Mouse (Mus musculus): ENCODE measurements around the gene Gm28047.

Gm28047 gene

DNA sequence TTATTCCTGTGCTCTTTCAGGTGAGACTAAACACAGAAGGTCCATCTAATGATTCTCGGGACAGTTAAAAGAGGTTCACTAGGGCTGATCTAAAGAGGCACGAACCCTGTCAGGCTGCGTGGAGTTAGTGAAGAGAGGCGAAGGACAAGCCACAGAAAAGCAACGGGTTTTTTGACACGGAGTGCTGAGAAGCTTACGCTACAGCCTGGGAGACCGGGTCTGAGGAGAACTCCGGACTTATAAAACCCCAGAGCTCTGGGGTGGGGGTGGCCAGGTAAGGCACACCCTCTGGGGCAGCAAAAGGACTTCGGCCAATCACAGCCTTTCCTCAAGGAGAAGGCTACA lies 107.3 kb downstream of the Gm28047 start:
- no peak for DNase-seq (ENCODE audit: extremely low read depth, low read depth, low spot score)

DNA sequence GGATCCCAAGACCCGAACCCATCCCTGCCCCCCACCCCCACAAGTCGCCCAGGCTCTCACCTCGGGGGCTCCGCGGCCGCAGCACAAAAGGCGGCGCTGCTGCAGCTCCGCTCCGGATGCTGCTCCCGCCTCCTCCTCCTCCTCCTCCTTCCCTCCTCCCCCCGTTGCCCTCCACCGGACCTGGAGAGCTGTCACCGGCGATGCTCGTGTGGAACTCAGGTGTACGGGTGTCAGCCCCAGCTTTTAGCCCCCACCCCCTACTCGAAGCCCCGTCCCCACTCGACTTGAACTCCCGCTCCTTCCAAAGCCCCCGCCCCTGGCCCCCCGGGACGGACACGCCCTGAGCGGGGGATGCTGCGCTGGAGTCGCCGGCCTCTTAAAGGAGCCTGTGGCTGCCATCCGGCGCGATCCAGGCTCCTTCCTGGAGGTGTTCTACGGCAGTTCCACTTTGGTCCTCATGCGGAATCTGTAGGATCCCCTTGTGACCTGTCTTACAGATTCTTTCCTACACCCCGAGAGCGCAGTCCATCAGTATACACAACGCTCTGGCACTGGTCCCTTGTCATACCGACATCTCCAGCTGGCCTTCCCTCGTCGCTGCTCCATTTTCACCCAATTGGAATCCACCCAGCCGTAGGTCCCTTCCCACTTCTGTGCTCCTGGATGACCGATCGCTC lies 108.0 kb downstream of the Gm28047 start, which contains the start of gene Map3k12:
Gene Map3k12, minus strand, starts transcription at position 337 of the 677 bp plus-strand sequence.
- DNase-seq (ENCODE audit: extremely low read depth, low read depth, low spot score), result no peak

DNA sequence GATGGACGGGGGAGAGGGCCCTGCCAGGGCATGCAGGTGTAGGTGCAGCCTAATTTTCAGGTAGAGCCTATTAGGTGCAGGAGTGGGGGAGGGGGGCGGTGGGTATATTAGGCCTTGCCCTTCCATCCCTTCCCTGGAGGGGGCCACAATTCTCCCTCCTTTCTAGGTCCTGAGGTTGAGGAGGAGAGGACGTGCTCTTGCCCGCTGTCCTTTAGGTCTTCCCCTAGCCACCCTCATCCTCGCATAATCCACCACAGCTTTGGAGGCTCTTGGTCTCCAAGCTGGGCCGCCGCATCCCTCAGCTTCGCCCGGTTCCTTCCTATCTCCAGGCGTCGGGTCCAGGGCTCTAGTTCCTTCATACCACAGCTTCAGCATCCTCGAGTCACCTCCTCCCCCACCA lies 108.6 kb downstream of the Gm28047 start:
- no peak for DNase-seq (ENCODE audit: extremely low read depth, low read depth, low spot score)

DNA sequence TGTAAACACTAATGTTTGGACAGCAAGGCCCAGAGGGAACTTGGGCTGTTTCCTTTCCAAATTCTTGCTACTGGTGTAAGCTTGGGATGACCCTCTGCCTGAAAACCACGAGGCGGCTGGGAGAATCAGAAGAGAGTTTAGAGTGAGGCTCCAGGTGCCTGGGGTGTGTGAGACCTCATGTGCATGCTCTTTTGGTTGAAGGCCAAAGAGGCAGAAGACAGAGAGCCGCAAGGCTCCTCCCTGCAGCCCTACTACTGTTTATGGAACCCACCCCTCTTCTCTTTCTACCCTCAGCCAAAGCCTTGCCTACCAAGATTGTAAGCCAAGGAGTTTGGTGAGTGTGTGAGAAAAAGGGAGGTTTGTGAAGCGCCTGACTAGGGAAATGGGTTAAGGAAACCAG lies 109.1 kb downstream of the Gm28047 start:
- no peak for DNase-seq (ENCODE audit: extremely low read depth, low read depth, low spot score)

DNA sequence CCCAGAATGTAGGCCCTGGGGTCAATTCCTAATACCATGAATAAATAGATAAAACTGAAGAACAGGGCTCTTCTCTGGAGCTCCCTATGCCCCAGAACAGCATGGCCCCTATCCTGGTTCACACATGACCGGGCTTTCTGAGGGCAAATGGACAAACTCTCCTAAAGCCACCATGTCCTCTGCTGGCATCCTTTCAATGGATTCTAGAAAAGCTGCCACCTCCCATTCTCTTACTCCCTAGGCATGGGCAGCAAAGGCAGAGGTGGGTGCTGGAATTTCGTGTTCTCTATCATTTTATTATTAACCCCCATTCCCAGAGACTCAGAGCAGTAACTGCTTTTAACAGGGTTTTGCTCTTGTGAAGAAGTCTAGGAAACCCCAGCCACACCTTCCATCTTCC lies 109.6 kb downstream of the Gm28047 start:
- no peak for DNase-seq (ENCODE audit: extremely low read depth, low read depth, low spot score)

DNA sequence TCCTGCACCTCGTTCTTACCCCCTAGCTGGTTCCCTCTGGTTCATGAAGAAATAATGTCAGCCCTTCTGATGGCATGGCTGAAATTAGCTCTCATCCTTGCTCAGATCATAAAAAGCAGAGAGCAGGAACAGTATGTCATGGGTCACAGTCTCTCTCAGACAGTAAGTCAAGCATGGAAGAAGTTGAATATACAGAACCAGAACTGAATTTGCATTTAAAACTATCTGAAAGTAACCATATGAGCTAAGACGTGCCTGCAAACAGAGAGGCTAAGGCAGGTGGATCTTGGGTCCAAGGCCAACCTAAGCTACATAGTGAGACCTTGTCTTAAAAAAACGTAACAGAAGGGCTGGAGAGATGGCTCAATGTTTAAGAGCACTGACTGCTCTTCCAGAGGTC lies 111.9 kb downstream of the Gm28047 start:
- no peak for DNase-seq (ENCODE audit: extremely low read depth, low read depth, low spot score)

DNA sequence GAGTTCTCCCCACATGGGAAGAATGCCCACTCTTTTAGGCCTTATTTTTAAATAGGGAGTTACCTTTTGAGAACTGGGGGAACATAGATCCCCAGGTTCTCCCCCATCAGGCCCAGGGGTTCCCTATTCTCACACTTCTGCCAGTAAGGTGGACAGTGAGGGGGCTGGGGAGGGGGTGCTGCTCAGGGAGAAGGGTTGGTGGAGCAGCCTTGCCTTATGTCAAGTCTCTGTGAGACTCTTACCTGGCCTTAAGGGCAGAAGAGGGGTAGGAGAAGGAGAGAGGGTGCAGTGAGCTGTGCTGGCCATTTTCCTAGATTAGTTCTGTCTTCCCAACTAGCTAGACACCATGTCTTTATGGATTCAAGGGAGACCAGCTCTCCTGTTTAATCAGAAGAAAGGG lies 112.4 kb downstream of the Gm28047 start:
- no peak for DNase-seq (ENCODE audit: extremely low read depth, low read depth, low spot score)

DNA sequence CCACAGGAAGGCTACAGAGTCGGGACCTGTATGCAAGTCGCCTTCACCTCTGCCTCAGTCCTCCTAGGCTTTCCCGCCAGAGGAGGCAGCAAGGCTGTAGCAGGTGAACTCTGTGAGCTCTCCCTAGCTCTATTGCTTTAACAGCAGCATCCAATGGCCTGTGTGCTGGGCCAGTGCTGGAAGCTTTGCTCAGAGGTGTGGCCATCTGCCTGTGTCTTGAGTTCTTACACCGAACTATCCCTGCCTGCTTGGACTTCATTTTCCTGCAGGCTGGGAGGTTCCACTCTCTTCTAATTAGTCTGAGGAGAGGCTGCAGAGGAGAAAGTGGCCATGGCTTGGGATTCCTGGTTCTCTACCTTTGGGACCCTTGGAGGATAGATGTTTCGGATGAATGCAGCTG lies 112.9 kb downstream of the Gm28047 start:
- DNase-seq (ENCODE audit: extremely low read depth, low read depth, low spot score), result no peak

DNA sequence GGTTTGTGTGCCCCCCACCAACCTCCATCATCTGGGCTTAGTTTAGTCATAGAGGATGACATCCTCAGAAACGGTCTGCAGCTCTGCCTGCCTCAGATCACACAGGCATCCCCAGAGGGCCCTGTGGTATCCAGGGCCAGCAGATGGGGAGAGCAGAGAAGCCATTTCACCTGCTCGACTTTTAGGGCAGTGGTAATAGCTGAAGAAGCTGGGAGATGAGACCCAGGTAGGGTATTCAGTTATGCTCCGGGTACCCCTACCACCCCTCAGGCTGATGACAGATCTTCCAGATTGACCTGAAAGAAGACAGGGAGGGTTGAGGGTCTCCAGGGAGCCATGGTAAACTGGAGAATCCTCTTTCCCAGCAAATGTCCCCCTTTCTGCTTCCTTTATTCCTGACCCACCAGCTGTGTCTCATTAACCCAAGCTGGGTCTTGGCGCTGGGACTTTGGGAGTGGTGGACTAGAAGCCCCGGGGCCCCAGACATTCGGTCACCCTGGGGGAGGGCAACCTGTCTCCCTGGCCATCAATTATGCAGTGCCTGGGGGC lies 113.5 kb downstream of the Gm28047 start:
- DNase-seq (ENCODE audit: extremely low read depth, low read depth, low spot score), result no peak

DNA sequence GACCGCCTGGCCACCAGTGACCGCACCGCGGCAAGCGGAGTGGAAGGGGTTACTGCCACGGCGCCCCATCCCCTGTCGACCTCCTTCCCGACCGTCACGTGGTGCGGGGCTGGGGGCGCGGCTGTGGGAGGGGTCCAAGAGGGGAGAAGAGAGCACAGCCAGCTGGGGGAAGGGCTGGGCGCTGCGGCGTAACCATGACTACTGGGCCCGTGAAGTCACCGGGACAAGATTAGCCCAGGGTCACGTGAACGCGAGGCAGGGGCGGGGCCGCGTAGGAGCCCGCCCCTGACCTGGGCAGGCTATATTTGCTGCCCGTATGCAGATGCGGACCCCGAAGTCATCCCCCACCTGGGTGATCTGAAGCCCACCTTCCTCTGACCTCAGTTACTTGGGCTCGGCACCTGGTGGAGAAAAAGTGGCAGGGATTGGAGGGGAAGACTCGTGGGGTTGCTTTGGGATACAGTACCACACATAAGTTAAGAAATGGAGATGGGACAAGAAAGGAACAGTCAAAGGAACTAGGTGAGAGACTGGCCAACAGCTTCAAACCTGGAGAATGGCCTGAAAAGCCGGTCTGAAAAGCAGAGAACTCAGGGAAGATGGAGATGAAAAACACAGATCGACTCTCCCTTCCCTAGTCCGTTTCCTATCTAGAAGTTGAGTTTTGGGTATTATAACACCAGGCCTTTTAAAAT lies 114.1 kb downstream of the Gm28047 start:
- no peak for DNase-seq (ENCODE audit: extremely low read depth, low read depth, low spot score)

DNA sequence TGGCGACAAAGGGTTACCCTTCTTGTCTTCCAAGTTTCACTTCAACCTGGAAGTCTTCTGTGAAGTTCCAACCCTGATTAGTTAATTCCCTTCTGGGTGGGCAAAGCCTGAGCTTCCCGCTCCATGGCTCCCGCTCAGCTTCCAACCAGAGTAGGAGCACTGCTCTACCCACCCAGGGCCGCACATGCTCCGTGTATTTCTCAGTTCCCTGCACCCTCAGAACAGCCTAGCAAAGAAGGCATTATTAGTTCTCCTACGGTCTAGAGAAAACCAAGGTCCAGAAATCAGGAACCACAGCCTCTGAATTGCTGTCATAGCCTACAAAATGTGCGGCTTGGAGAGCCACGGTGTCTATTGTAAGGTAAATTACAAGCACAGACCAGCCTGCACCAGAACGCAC lies 114.8 kb downstream of the Gm28047 start:
- no peak for DNase-seq (ENCODE audit: extremely low read depth, low read depth, low spot score)

DNA sequence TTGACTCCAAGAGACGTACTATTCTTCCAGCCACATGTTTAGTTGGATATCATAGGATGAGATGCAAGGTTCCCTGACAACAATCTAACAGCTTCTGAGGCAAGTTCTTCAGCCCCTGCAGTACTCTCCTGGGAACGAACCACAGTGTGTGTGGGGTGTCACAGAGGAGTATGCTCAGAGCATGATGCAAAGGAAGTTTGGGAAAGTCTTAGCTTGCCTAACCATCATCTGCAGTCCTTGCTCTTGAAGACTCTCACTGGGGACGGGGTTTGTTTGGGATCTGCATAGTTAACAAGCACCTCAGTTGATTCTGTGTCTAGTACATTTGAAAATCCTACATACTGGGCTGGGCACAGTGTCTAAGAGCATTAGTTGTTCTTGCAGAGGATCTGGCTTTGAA lies 116.5 kb downstream of the Gm28047 start:
- no peak for DNase-seq (ENCODE audit: extremely low read depth, low read depth, low spot score)

DNA sequence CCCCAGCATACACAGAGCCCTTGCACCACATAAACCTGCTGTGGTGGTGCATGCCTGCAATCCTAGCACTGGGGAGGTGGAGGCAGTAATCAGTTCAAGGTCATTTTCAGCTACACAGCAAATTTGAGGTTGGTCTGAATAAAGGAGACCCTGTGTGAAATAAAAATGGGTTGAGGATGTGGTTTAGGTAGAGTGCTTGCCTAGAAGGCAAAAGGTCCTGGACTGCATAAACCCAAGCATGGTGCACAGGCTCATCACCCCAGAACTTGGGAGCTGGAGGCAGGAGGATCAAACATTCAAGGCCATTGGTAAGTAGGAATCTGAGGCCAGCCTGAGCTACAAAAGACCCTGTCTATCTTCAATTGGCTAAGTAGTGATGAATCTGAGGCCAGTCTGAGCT lies 117.3 kb downstream of the Gm28047 start:
- no peak for DNase-seq (ENCODE audit: extremely low read depth, low read depth, low spot score)

DNA sequence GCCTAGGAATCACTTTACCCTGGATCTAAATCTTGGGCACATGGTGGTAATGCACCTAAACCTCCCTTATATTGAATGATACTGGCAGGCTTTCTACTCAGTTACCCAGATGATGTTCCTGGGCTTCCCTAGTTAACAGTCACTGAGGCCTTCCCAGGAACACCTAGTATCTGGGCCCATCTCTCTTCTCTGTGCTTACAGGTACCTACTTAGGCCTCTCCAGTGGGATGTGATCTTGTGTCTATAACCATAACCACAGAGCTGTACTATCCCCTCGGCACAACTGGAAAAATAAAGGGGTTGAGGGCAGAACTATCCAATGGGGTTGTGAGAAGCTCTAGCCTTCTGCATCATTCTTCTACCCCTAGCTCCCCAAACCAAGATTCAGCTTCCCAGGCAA lies 118.0 kb downstream of the Gm28047 start:
- no peak for DNase-seq (ENCODE audit: extremely low read depth, low read depth, low spot score)

DNA sequence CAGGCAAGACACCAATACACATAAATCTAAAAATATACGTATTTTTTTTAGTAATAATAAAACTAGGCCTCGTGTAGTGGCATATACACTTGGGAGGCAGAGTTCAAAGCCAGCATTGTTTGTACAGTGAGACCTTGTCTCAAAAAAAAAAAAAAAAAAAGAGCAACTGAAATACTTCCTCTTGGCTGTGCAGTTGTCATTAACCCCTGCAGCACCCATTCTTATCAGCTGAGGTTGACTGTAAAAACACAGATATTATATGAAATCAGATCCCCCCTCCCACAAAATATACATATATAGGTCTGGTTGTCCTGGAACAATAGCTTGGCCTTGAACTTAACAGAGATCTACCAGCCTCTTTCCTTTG lies 118.4 kb downstream of the Gm28047 start:
- no peak for DNase-seq (ENCODE audit: extremely low read depth, low read depth, low spot score)

DNA sequence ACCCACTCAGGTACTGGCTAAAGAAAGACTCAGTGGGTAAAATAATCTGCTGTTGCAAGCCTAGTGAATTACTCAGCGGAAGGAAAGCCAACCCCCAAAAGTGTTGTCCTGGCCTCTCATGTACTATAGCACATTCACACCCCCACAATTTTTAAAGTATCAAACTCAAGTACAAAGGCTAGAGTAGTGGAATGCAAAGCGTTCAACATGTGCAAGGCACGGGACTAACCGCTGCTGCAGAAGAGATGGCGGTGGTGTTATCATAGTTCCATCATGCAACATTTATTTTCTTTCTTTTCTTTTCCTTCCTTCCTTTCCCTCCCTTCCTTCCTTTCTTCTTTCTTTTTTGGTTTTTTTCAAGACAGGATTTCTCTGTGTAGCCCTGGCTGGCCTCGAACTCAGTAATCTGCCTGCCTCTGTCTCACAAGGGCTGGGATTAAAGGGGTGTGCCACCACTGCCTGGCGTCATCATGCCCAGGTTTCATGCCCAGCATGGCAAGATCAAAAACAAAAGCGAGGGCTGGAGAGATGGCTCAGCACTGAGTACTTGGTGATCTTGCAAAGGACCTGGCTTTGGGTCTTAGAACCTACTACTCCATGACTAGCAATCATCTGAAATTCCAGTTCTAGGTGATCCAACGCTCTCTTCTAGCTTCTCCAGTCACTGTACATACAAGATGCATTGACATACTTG lies 119.0 kb downstream of the Gm28047 start:
- DNase-seq (ENCODE audit: extremely low read depth, low read depth, low spot score), result no peak

DNA sequence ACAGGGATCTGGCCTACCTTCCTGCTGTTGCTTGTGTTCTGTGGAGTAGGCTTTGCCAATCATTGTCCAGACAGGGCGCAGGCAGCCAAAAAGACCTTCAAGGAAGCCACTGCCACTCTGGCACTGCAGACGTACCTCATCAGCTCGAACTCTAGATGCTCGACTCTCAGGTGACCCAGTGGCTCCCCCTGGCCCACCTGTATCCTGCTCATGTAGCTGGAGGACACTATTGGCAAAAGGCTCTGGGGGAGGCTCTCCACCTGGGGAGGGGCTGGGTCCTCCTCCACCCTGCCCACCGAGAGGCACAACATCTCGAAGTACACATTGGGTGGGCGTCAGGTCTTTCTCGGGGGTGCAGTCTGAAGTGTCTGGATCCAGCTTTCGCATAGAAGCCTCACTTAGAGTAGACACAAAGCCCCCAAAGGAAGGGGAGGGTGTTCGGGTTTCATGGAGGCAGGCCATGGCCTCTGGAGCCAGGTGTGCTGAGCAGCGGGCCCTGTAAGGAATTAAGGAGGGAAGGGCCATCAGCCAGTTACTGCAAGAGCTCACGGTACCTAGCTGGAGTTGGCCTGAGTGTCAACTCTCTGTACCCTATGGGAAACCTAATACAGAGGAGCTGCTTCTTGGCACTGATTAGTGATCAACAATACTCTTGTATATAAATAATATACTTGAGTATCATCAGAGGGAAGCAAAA lies 119.6 kb downstream of the Gm28047 start:
- no peak for DNase-seq (ENCODE audit: extremely low read depth, low read depth, low spot score)

DNA sequence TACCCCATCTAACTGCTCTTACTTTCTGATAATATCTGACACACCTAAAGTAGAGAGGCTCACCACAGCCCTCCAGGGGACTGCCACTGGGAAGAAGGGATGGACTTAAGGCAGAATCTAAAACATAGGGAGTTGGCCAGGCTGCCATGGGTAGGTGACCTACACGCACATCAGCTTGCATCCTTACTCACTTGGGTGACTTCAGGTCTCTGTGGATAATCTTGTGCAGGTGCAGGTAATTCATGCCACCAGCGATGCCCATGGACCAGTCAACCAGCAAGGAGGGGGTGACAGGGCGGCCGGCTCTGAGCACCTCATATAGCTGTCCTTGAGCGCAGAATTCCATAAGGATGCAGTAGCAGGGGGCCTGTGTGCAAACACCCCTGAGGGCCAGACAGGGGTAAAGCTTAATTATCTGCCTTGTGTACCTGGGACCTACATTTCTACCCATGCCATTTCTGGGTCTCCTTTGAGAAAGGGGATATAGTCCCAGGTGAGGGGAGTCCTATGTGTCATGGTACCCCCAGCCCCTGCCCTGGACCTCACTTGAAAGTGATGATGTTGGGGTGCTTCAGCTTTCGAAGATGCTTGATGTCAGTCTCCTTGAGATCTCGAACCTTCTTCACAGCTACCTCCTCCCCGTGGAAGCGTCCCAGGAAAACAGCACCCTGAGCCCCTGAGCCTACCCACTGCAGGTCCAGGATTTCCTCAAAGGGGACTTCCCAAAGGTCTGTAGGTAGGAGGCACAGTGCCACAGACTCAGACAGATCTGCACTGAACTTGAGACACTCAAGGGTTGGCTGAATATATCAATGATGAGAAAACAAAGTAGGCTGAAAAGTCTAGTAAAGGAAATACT lies 120.7 kb downstream of the Gm28047 start:
- DNase-seq (ENCODE audit: extremely low read depth, low read depth, low spot score), result no peak

DNA sequence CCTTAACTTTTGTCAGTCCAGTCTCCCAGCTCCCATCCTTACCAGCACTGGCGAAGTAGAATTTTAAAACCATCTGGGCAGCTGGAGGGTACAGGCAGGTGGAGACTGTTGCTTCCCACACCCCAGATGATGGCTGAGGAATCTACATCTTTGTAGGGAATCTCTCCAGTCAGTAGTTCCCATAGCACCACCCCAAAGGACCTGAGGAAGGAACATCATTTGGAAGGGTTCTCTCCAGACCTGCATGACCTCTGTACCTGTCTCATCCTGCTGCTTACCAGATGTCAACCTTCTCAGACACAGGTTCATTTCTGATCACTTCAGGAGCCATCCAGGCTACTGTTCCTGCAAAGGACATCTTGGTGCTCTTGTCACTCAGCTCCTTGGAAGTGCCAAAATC lies 121.4 kb downstream of the Gm28047 start, which contains the start of gene Gm10337:
Gene Gm10337, plus strand, starts transcription at position 276 of the 400 bp plus-strand sequence.
- no peak for DNase-seq (ENCODE audit: extremely low read depth, low read depth, low spot score)

DNA sequence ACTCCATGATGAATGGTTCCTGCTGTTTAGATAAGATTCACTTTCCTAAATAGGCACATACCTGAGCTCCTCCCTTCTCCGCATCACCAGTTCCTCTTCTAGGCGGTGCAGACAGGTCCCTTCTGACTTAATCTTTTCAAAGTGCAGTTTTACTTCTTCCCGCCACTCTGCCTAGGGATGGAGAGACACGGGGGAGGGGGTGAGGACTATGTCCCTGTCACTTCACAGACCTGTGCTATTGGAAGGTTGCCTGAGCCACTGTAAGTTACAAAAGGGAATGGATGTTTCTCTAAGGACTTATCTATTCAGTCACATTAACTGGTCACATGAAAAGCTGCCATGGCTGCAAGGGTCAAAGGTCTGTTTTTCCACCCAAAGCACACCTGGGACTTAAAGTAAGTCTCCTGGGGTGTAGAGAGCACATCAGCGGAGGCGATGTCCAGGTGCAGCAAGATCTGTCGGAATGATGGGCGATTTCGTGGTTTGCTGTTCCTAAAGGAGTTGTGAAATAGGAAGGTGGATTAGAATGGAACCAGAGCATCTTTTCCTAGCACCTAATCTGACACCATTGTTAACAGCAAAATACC lies 122.5 kb downstream of the Gm28047 start:
- no peak for DNase-seq (ENCODE audit: extremely low read depth, low read depth, low spot score)
